Mouse (Mus musculus): ENCODE results near the gene Slc39a7.
A peak's percentile ranks its signal among the peaks of the same experiment; 100 is the strongest.
"Not testable (repeated sequence)": the region's sequence is repeated elsewhere in the genome, so short reads cannot be mapped to it uniquely, and the experiment has no call there.

Slc39a7 gene

GRCm38 (mm10) chr17:34000150-34000537 lies 31.3 kb downstream of the Slc39a7 start, which contains the start of gene H2-K1:
H2-K1 (minus strand) TSS chr17:34000347.
- peak; percentile 44 to 53 for DNase-seq (ENCODE audit: low spot score in 2 of 2)

GRCm38 (mm10) chr17:33999341-34000149 lies 31.9 kb downstream of the Slc39a7 start:
- no peak for DNase-seq (ENCODE audit: low spot score in 2 of 2)

GRCm38 (mm10) chr17:33998697-33999096 lies 32.8 kb downstream of the Slc39a7 start:
- DNase-seq (ENCODE audit: low spot score in 2 of 2): not testable (repeated sequence)

- DNase-seq (ENCODE audit: low spot score in 2 of 2): not testable (repeated sequence)
Observed at GRCm38 (mm10) chr17:33997025-33997424, 34.5 kb downstream of the Slc39a7 start.

- no peak for DNase-seq (ENCODE audit: low spot score in 2 of 2)
Observed at GRCm38 (mm10) chr17:33995651-33996050, 35.8 kb downstream of the Slc39a7 start.

- no peak for DNase-seq (ENCODE audit: low spot score in 2 of 2)
Observed at GRCm38 (mm10) chr17:33994959-33995358, 36.5 kb downstream of the Slc39a7 start.

GRCm38 (mm10) chr17:33991788-33992664 lies 39.5 kb downstream of the Slc39a7 start:
- no peak for DNase-seq (ENCODE audit: low spot score in 2 of 2)

GRCm38 (mm10) chr17:33982136-33982535 lies 49.3 kb downstream of the Slc39a7 start:
- DNase-seq (ENCODE audit: low spot score in 2 of 2): not testable (repeated sequence)

GRCm38 (mm10) chr17:33981192-33981909 lies 50.1 kb downstream of the Slc39a7 start:
- peak; percentile 81 to 87 for DNase-seq (ENCODE audit: low spot score in 2 of 2)

GRCm38 (mm10) chr17:33980181-33981035 lies 51.1 kb downstream of the Slc39a7 start:
- no peak for DNase-seq (ENCODE audit: low spot score in 2 of 2)

- DNase-seq (ENCODE audit: low spot score in 2 of 2): no peak
Observed at GRCm38 (mm10) chr17:33979512-33980050, 51.9 kb downstream of the Slc39a7 start.

- no peak for DNase-seq (ENCODE audit: low spot score in 2 of 2)
Observed at GRCm38 (mm10) chr17:33978631-33979031, 52.9 kb downstream of the Slc39a7 start.
